Mouse (Mus musculus) ovary, adult 10 weeks (tissue): ENCODE results near the gene Gm5788. TPM values are rescaled to one million over a fixed set of nuclear protein-coding genes. Genes with fewer than 3 reads are reported as not detected.

Source experiments
- polyA plus RNA-seq: library from polyadenylated mRNA; stranded (reverse); fragments of 350-450 nt; fragmentation: Illumina TruSeq; extraction: RNeasy Lipid Tissue Mini Kit (QIAGEN cat#74804); gene quantifications from one replicate; pipeline ENCODE4 v1.2.3, GENCODE M21; 2014

The Gm5788 gene
- not detected for polyA plus RNA-seq

DNA sequence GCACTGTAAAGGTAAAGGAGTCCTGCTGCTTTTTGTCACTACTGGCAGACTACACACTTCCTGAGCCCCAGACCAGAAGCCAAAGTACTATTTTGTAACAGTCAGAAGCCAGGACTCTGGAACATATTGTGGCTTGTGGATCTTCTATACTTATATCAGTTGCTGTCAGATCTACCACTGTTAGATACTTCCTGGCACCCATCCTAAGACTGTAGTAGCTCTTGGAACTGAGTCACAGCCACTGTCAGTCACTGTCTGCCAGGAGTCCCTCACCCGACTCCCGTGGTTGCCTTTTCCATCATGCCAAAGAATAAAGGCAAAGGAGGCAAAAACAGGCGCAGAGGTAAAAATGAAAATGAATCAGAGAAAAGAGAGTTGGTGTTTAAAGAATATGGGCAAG lies at the start of gene Gm5788:
Gene Gm5788, plus strand, starts transcription at position 301 of the 400 bp plus-strand sequence.

DNA sequence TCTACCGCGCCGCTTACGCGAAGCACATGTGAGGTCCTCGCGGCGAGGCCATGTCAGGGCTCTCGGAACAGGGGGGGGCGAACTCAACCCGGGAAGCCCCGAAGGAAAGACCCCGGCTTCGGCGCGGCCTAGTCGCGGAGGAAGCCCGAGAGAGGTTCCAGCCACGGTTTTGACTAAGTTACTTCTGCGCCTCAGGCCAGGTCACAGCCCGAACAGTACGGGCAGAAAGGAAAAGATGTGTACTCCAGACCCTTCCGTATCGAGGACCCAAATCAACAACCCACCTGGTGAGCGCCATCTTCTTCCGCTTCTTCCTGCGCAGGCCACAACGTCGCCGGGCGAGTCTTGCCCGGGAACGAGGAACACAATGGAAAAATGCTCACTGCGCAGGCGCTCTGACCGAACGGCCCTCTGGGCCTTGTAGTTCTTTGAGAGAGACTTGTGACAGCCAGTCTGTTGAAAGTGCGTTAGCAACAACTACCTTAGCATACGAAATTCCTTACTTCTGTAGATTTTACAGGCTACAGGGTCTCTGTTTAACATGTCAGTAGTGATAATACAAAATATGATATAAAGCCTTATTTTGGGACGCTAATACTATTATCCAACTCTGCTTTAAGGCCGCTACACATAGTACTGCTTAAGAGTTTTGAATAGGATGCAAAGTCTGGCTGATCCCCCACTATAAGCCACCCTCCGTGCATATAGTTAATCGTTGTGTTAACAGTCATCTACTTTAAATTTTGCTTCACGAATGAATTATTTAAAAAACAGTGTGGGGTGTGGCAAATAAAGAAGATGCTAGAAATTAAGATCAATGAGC lies 22.3 kb upstream of the Gm5788 start, which contains the start of gene Snw1:
Gene Snw1, minus strand, starts transcription at position 311 of the 823 bp plus-strand sequence.

DNA sequence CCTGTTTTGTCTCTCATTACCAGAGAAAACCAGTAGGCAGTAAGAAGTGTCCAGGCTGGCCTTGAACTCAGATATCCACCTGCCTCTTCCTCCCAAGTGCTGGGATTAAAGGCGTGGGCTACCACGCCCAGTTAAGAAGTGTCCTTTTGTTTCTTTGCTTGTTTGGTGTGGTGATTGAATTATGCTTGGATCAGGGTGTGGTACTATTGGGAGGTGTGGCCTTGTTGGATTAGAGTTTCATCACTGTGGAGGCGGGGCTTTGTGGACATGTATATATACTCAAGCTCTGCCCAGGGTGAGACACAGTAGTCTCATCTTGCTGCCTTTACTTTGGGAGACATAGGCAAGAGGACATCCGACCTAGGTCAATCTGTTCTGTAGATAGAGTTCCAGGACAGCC lies 19.5 kb downstream of the Gm5788 start, which contains the start of gene Gm8300:
Gene Gm8300, plus strand, starts transcription at position 301 of the 400 bp plus-strand sequence.

Other genes with a start within 250 kb of the Gm5788 start
- 19.7 TPM for gene Vipas39, start 228.5 kb upstream of the Gm5788 start, polyA plus RNA-seq
- 185 TPM for gene Ahsa1, start 228.2 kb upstream of the Gm5788 start, polyA plus RNA-seq
- gene Ism2, start 195.0 kb upstream of the Gm5788 start, polyA plus RNA-seq, result not detected
- 164 TPM for gene Sptlc2, start 106.4 kb upstream of the Gm5788 start, polyA plus RNA-seq
- 120 TPM for gene Slirp, start 50.8 kb upstream of the Gm5788 start, polyA plus RNA-seq
- 22.0 TPM for gene Alkbh1, start 50.7 kb upstream of the Gm5788 start, polyA plus RNA-seq
- 128 TPM for gene Snw1, start 22.4 kb upstream of the Gm5788 start, polyA plus RNA-seq
- gene Gm8300, start 19.6 kb downstream of the Gm5788 start, polyA plus RNA-seq, result not detected
- gene Oog1, start 108.0 kb downstream of the Gm5788 start, polyA plus RNA-seq, result 51.4 TPM
- gene Gm4027, start 124.1 kb downstream of the Gm5788 start, polyA plus RNA-seq, result not detected
- gene Gm16381, start 149.9 kb downstream of the Gm5788 start, polyA plus RNA-seq, result not detected